Mouse (Mus musculus) heart, adult 11 months (tissue): ENCODE measurements around the gene Nadk2.
A peak's percentile ranks its signal among the peaks of the same experiment; 100 is the strongest.

Source experiments
- DNase-seq: peaks from one replicate; pipeline ENCODE4 v3.0.0; 2022

Gene Nadk2

DNA sequence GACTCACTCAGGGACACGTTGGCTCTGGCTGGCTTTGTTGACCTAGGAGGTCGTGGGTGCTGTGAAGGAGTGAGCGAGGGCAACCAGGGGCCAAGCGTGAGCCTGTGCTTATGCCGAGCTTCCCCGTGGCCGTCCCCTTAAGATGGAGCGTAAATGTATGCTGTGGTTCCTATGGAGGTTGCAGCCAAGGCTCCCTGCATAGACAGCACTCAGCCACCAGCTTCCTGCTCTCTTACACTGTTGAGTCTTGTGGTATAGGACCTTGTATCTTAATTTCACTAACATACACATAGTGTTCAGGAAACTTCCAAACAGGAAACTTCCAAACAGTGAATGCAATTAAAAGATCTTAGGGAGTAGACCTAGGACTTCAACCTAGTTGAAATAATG, 17.6 kb downstream of the Nadk2 start:
- DNase-seq = peak; percentile 71

- peak; percentile 48 for DNase-seq
Measured at GRCm38 (mm10) chr15:9089136-9089720, 18.2 kb downstream of the Nadk2 start.

GRCm38 (mm10) chr15:9090662-9091061, 19.6 kb downstream of the Nadk2 start:
- DNase-seq = peak; percentile 37

- peak; percentile 85 for DNase-seq
Measured at GRCm38 (mm10) chr15:9093598-9094365, 22.7 kb downstream of the Nadk2 start.

DNA sequence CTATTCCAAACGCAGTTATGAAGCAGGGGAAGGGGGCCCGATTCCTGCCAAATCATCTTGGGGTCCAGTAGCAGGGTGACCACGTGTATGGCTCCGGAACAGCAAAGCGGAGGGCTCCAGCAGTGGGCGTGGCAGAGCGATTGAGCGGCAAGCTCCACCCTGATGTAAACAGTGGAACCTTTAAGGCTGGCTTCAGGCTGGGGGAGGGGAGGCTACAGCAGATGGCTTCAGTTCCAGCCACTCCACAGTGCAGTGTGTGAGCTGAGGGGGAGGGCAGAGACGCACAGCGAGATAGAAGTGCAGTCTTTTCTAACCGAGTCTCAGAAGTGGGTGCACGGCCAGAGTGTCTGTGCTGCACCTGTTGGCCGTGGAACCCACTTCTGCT, 23.3 kb downstream of the Nadk2 start:
- peak; percentile 88 for DNase-seq

DNA sequence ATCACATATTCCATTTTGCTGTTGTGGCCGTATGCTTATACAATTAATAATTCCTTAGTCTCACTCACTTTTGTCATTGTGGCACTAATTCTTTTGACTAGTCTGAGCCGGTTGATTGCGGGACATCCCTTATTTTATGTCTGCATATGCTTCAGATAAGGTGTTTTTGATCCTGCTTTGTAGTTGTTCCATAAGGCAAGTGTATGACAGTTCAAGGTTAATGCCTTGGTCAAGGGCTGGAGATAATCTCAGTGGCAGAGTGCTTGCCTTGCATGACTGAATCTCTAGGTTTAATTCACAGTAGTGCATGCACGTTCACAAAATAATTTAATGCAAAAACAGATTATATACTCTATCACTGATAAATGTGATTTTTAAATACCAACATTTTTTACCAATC, 25.8 kb downstream of the Nadk2 start:
- DNase-seq = peak; percentile 18

DNA sequence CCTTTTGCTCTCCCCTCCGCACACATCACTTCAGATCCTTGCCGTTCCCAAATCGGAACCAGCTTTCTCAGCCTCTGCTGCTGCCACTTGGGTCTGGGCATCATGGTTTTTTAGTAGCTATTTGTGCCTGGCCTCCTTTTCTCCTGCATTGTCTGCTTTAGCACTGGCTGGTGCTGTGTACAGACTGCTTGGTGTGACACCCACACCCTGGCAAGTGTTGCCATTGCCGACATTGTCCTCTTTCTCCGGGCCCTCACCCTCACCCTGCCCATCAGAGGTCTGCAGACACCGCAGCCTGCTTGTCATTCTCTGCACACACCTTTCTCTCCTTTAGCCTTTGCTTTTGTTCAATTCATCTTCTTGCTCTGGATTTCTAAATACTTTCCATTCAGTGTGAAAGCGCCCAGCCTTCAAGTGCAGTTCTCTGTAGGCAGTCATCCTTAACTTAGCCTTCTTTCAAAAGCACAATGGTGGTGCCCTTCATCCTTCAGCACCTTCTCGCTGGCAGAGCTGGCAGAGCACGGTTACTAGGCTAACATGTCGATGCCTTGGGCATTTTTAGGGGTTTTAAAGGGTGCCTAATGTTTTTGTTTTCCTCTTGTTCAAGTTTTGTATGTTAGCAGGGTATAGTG, 29.5 kb downstream of the Nadk2 start:
- DNase-seq = peak; percentile 60

- DNase-seq = peak; percentile 76
Measured at GRCm38 (mm10) chr15:9106303-9107074, 35.4 kb downstream of the Nadk2 start.

- peak; percentile 54 for DNase-seq
Measured at GRCm38 (mm10) chr15:9110526-9111347, 39.7 kb downstream of the Nadk2 start.

- peak; percentile 44 for DNase-seq
Measured at GRCm38 (mm10) chr15:9111648-9112047, 40.6 kb downstream of the Nadk2 start.

GRCm38 (mm10) chr15:9113556-9113955, 42.5 kb downstream of the Nadk2 start:
- DNase-seq = no peak

GRCm38 (mm10) chr15:9114131-9114530, 43.1 kb downstream of the Nadk2 start:
- peak; percentile 29 for DNase-seq

GRCm38 (mm10) chr15:9114599-9114998, 43.5 kb downstream of the Nadk2 start:
- DNase-seq = peak; percentile 55

- peak; percentile 57 for DNase-seq
Measured at GRCm38 (mm10) chr15:9118852-9119251, 47.8 kb downstream of the Nadk2 start.

DNA sequence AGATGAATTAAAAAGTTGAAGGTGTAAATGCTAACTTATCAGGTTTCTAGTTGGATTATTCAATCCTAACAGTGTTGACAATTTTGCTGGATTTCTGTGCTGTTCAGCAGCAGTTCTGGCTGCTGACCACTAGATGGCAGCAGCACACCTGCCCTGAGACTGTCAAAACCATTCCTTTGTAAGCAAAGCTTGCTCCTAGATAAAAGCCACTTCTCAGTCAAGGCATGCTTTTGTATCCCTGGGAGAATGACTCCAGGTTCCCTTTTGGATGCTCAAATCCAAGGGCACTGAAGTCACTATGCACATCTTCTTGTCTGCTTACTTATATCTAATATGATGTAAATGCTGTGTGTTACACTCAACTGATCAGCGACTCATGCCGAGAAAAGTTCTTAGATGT, 49.0 kb downstream of the Nadk2 start:
- DNase-seq = peak; percentile 84

GRCm38 (mm10) chr15:9122989-9123388, 51.9 kb downstream of the Nadk2 start:
- DNase-seq = peak; percentile 55

- DNase-seq = peak; percentile 78
Measured at GRCm38 (mm10) chr15:9124856-9125255, 53.8 kb downstream of the Nadk2 start.

GRCm38 (mm10) chr15:9127051-9127791, 56.2 kb downstream of the Nadk2 start:
- DNase-seq = peak; percentile 80

DNA sequence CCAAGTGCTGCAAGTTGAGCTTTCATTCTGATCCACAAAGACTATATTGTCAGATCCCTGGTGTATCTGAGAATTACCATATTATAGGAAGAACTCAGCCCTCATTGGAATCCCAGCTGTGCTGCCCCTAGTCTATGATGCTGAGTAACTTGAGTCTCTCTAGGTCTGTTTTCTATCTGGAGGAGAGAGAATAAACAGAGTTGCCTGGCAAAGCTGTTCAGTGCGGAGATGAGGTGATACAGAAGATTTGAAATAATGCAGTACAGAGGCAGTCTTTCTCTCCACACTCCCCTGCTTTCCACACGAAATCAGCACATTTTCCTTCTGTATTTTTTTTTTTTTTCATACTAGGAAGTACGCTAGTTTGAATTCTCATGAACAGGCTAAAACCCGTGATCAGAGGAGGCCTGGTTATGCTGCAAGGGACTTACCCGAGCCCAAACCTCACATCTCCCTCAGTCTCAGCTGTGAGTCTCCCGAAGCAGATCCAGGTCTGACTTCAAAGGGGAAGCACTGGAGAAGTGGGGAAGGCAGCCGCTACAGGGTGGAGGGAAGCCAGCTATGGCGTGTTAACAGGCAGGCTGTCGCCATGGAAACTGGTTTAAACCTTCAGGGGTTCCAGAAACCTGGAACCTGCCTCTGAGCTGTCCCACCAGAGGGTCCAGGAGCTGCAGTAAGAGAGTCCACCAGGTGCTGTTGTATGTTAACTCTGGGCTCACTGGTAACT, 59.9 kb downstream of the Nadk2 start:
- peak; percentile 91 for DNase-seq

DNA sequence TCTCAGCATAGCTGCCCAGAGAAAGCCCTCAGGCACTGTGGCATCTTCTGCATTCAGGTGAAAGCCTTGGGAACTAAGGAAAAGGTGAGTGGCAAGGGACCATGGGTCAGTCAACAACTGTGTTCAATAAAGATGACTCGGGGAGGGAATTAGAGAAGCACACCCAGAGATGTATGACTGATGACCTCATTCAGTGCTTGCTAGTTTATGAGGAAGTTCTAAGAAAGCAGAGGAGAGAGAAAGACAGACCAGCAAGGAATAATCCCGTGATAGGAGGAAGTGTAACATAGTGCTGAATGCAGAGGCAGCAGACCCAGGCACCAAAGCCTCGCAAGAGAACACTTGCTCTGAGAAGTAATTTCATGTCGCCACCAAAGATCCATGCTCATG, 60.4 kb downstream of the Nadk2 start:
- DNase-seq = no peak
